Mouse (Mus musculus) embryonic facial prominence, embryonic 12.5 days (tissue): ENCODE results near the gene Alox12b. TPM values are rescaled to one million over a fixed set of nuclear protein-coding genes. Genes with fewer than 3 reads are reported as not detected.

ENCODE experiments used
- ATAC-seq: fragments of 200-750 bp; cut with Nextera tagmentation; 2 replicates; pipeline ENCODE4 v1.8.0; 2017; ENCODE audit not compliant: insufficient number of reproducible peaks, insufficient read depth, low FRiP score, low TSS enrichment
- H3K27ac ChIP-seq: fragments of 300-500 bp; sonication (generic); 2 replicates; pipeline ENCODE4 v1.5.1; 2016; ENCODE audit warnings: mild to moderate bottlenecking
- H3K27me3 ChIP-seq: fragments of 300-500 bp; sonication (generic); 2 replicates; pipeline ENCODE4 v1.6.1; 2016; ENCODE audit warnings: mild to moderate bottlenecking, moderate library complexity
- H3K36me3 ChIP-seq: fragments of 300-500 bp; sonication (generic); 2 replicates; pipeline ENCODE4 v1.6.1; 2016; ENCODE audit warnings: mild to moderate bottlenecking
- H3K4me1 ChIP-seq: fragments of 300-500 bp; sonication (generic); 2 replicates; pipeline ENCODE4 v1.6.1; 2016
- H3K4me2 ChIP-seq: fragments of 300-500 bp; sonication (generic); replicated peaks from 2 replicates; pipeline ENCODE4 v1.6.1; 2016; ENCODE audit warnings: mild to moderate bottlenecking, moderate library complexity
- H3K4me3 ChIP-seq: fragments of 300-500 bp; sonication (generic); 2 replicates; pipeline ENCODE4 v1.5.1; 2016; ENCODE audit warnings: mild to moderate bottlenecking
- H3K9ac ChIP-seq: fragments of 300-500 bp; sonication (generic); 2 replicates; pipeline ENCODE4 v1.6.1; 2016; ENCODE audit warnings: mild to moderate bottlenecking, moderate library complexity
- H3K9me3 ChIP-seq: fragments of 300-500 bp; sonication (generic); 2 replicates; pipeline ENCODE4 v1.6.1; 2016; ENCODE audit warnings: mild to moderate bottlenecking, moderate library complexity
- WGBS: fragments of 180-500 bp; shearing (Covaris S2); methylation state at CpG from one replicate; pipeline ENCODE4 v1.1.7; 2016; 5-methylcytosine and 5-hydroxymethylcytosine counted together
- polyA plus RNA-seq: library from polyadenylated mRNA; unstranded; fragments of >200 nt; fragmentation: Nextera tagmentation; extraction: Ambion mirVana; gene quantifications from 2 replicates; pipeline ENCODE4 v1.2.1, GENCODE M21; 2016

The Alox12b gene
- polyA plus RNA-seq, 1 experiment from 2014 or later = 0.19 TPM

DNA sequence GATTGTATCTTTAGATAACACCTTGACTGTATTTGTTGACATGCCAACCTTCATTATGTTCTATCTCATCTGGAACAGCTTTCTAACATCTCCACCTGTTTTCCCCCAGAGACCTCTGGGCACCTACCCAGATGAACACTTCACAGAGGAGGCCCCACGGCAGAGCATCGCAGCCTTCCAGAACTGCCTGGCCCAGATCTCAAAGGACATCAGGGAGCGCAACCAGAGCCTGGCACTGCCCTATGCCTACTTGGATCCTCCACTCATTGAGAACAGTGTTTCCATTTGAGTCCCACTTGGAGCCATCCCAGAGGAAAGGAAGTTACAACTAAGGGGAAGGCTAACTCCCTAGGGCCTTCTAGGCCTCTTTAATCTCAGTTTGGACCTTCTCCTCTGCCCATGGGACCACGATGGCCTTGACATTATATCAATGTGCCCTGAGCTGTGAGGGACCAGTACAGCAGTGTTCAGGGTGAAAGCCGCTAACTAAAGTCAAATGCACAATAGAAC, 8.3 kb upstream of the Alox12b start:
- Histone ChIP-seq H3K9me3 (no peaks in the 10 kb centered on the region), H3K4me1 (0 out of 2 replicates have a peak, but pooled peaks cover 3% of the 10 kb centered on the region), H3K27me3 (no peaks in the 10 kb centered on the region), H3K36me3 (no peaks in the 10 kb centered on the region), H3K4me2 (no peak overlapping the region), H3K4me3 (no peak overlapping the region), H3K9ac (no peak overlapping the region), H3K27ac (no peak overlapping the region)
- no peak for ATAC-seq
- WGBS = 90% methylated on average over 5 of the region's 5 CpGs

DNA sequence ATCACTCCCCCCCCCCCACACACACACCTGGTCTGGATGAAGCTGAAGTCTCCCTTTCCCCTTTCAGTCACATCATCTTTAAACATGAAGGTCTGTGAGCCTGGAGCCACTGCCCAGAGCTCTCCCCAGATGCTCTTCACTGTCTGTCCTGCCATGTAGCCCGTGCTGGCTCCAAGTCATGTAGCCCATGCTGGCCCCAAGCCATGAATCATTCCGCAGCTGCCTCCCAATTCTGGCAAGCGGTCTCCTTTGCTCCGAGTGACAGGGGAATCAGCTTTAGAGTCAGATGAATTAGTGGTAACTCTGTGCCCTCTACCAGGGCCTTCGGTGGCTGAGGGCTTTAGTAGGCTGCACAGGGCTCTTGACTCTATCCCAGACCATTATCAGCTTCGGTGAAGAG, 7.1 kb upstream of the Alox12b start:
- 0 out of 2 replicates have a peak, but pooled peaks cover 3% of the 10 kb centered on the region for H3K4me1 ChIP-seq
- no peak overlapping the region for H3K9ac ChIP-seq
- no peaks in the 10 kb centered on the region for H3K36me3 ChIP-seq
- H3K27ac ChIP-seq = no peak overlapping the region
- no peaks in the 10 kb centered on the region for H3K27me3 ChIP-seq
- H3K4me3 ChIP-seq = no peak overlapping the region
- 87% methylated on average over 6 of the region's 6 CpGs for WGBS
- no peak for ATAC-seq
- H3K4me2 ChIP-seq = no peak overlapping the region
- H3K9me3 ChIP-seq = no peaks in the 10 kb centered on the region

DNA sequence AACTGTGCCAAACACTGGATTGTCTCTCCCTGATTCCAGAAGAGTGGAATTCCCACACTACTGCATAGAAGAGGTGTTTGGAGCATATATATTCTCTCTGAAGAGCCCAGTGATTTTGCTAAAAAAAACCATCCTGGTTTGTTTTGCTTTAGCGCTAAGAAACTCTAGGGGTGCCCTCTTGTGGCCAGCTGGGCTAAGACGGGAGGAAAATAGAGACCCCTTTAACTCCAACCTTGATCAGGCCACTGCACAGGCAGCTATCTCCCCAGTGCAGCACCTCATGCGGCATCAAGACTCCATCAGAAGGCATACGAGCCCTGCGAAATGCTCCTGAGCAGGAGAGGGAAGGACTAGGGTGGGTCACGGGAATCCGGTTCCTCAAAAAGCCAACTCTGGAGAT, 6.3 kb upstream of the Alox12b start:
- H3K4me2 ChIP-seq = peak overlapping the region; percentile 40
- H3K27ac ChIP-seq = no peak overlapping the region
- H3K4me1 ChIP-seq = 0 out of 2 replicates have a peak, but pooled peaks cover 3% of the 10 kb centered on the region
- H3K9ac ChIP-seq = 0 out of 2 replicates have a peak overlapping the region, but pooled peaks have one; percentile 3
- peaks cover 4% of the 10 kb centered on the region; the same call in 1 of the 2 replicates for H3K27me3 ChIP-seq
- 5% methylated on average over 7 of the region's 7 CpGs for WGBS
- H3K4me3 ChIP-seq = peak overlapping the region; percentile 9
- H3K9me3 ChIP-seq = no peaks in the 10 kb centered on the region
- no peaks in the 10 kb centered on the region for H3K36me3 ChIP-seq
- ATAC-seq = no peak

DNA sequence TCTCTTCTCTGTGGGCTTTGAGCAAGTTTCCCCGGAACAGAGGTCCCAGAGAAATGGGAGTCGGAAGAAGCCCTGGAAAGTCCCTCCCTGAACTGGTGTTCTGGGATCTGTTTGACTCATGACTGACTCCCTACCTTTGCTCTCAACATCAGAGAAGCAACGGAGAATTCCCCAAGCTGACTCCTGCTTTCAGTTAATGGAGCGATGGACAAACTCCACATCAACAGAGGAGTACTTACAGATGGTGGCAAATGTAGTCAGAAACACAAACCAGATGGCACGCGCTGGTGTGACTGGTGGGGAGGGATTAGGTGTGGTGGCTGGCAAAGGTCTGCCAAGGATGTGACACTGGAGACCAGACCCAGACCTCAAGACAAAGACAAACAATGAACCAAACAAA, 5.8 kb upstream of the Alox12b start:
- peaks cover 4% of the 10 kb centered on the region; the same call in 1 of the 2 replicates for H3K27me3 ChIP-seq
- H3K27ac ChIP-seq = no peak overlapping the region
- 44% methylated on average over 6 of the region's 6 CpGs for WGBS
- H3K4me3 ChIP-seq = peak overlapping the region; percentile 9
- H3K9ac ChIP-seq = 0 out of 2 replicates have a peak overlapping the region, but pooled peaks have one; percentile 3
- H3K4me1 ChIP-seq = 0 out of 2 replicates have a peak, but pooled peaks cover 3% of the 10 kb centered on the region
- no peaks in the 10 kb centered on the region for H3K9me3 ChIP-seq
- peak overlapping the region; percentile 40 for H3K4me2 ChIP-seq
- ATAC-seq = no peak
- H3K36me3 ChIP-seq = no peaks in the 10 kb centered on the region

DNA sequence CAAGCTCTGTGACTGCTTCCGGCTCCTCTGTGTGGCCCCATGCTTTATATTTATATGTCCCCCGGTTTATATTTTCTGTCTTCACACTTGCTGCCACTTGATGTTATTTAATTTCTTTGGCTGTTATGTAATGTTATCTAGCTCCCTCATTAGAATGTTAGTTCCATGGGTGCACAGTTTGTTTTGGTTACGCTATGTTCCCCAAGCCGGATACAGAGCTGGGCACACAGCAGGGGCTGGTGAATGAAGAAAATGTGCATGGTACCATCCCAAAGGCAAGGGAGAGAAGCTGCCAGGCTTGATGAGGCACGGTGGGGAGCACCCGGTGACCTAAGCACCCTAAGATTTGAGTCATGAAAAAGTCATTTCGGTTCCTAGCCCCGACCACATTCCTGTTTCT, 3.0 kb upstream of the Alox12b start:
- WGBS = 86% methylated on average over 8 of the region's 8 CpGs
- Histone ChIP-seq H3K4me3 (no peak overlapping the region), H3K9me3 (no peaks in the 10 kb centered on the region), H3K4me1 (peaks cover 11% of the 10 kb centered on the region; the same call in 1 of the 2 replicates), H3K27ac (no peak overlapping the region), H3K36me3 (no peaks in the 10 kb centered on the region), H3K9ac (no peak overlapping the region), H3K27me3 (peaks cover 29% of the 10 kb centered on the region), H3K4me2 (no peak overlapping the region)
- no peak for ATAC-seq

DNA sequence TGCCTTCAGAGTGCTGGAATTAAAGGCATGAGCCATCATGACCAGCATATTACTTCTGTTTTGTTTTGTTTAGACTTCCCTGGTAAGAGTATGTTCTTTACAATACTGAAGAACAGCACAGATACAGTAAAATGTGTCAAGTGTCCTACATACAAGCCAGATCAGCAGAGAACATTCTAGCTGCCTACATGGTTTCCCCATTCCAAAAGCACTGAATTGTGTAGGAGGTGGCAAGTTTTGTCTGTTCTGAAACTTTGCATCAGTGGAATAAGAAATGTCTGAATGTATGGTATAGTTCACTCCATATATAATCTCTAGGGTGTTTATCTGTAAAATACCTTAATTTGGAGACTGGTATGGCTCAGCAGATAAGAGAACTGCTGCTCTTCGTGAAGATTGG, 1.4 kb upstream of the Alox12b start:
- ATAC-seq = no peak
- WGBS = 57% methylated on average over 1 of the region's 1 CpGs
- H3K27me3 ChIP-seq = peaks cover 29% of the 10 kb centered on the region

DNA sequence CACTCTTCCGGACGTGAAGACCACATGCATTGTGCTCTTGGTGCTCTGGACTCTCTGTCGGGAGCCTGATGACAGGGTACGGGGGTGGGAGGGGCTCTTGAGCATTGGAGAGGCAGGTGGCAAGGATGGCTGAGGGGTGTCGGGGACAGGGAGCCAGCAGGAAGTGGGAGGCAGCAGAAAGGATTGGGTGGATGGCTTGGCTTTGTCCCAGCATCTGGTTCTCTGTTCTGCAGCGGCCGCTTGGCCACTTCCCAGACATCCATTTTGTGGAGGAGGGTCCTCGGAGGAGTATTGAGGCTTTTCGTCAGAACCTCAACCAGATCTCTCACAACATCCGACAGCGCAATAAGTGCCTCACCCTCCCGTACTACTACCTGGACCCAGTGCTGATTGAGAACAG, 12.5 kb downstream of the Alox12b start:
- Histone ChIP-seq H3K9ac (no peak overlapping the region), H3K27me3 (peaks cover 12% of the 10 kb centered on the region), H3K27ac (no peak overlapping the region), H3K36me3 (no peaks in the 10 kb centered on the region), H3K4me1 (no peaks in the 10 kb centered on the region), H3K4me3 (no peak overlapping the region), H3K9me3 (no peaks in the 10 kb centered on the region), H3K4me2 (no peak overlapping the region)
- 91% methylated on average over 12 of the region's 12 CpGs for WGBS
- no peak for ATAC-seq

More for the DNA sequence above, 1.4 kb upstream of the Alox12b start:
- H3K9ac ChIP-seq = no peak overlapping the region
- peaks cover 8% of the 10 kb centered on the region; the same call in 1 of the 2 replicates for H3K4me1 ChIP-seq
- H3K36me3 ChIP-seq = no peaks in the 10 kb centered on the region
- no peak overlapping the region for H3K27ac ChIP-seq
- H3K4me2 ChIP-seq = no peak overlapping the region
- no peaks in the 10 kb centered on the region for H3K9me3 ChIP-seq
- H3K4me3 ChIP-seq = no peak overlapping the region

DNA sequence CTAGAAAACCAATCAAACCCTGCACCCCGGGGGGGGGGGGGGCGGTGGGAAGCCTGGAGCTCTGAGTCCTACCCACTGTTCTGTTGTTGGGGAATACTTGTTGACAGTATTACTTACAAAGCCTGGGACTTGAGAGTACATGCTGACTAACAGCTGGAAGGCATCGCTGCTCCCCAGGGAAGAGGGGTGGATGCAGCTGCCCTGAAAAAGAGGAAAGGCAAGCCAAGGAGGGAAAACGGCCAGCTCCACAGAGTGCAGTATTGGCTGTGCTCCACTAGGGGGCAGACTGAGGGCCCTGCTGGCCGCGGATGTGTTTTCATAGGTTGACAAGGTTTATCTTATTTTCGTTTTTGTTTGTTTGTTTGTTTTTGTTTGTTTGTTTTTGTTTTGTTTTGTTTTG, 14.8 kb downstream of the Alox12b start:
- no peak overlapping the region for H3K9ac ChIP-seq
- WGBS = 24% methylated on average over 7 of the region's 7 CpGs
- H3K36me3 ChIP-seq = no peaks in the 10 kb centered on the region
- H3K4me1 ChIP-seq = no peaks in the 10 kb centered on the region
- no peak overlapping the region for H3K4me3 ChIP-seq
- ATAC-seq = no peak
- H3K27ac ChIP-seq = no peak overlapping the region
- H3K9me3 ChIP-seq = no peaks in the 10 kb centered on the region
- 0 out of 2 replicates have a peak, but pooled peaks cover 4% of the 10 kb centered on the region for H3K27me3 ChIP-seq
- no peak overlapping the region for H3K4me2 ChIP-seq

DNA sequence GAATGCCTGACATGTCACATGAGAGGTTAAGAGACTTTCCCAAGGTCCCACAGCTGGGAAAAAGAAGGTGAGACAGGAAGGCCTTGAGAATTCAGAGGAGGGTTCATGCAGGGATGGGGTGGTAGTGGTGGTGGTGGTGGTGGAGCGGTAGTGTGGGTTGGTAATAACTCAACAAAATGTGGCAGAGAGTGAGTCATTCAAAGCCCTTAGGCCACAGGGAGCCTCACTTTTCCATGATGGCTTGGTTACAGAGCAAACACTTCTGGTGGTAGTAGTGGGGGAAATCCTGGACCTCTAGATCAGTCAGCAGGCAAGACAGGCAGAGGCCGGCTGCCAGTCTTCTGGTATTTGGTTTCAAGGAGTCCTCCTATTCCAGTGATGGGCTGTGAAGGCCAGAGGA, 15.8 kb downstream of the Alox12b start:
- no peak for ATAC-seq
- no peak overlapping the region for H3K4me2 ChIP-seq
- no peaks in the 10 kb centered on the region for H3K4me1 ChIP-seq
- H3K4me3 ChIP-seq = no peak overlapping the region
- WGBS = 82% methylated on average over 2 of the region's 2 CpGs
- 0 out of 2 replicates have a peak, but pooled peaks cover 4% of the 10 kb centered on the region for H3K27me3 ChIP-seq
- H3K36me3 ChIP-seq = no peaks in the 10 kb centered on the region
- H3K9ac ChIP-seq = no peak overlapping the region
- no peaks in the 10 kb centered on the region for H3K9me3 ChIP-seq
- no peak overlapping the region for H3K27ac ChIP-seq

DNA sequence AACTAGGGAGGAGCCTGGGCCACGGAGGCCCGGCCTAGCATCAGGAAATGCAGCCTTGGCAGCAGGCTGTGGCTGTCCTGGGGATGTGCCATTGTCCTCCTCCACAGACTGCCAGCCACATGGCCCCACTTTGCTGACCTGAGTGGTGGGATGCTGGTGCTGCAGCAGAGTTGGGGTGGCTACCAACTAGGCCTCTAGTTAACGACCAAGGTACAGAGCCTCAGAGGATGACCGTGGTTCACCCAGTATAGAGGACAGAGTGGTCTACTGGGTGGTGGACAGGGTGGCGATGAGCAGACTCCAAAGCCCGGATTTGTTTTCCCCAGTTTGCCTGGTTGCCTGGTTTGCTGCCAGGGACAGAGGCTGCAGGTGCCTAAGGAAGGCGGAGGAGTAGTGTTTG, 17.9 kb downstream of the Alox12b start:
- Histone ChIP-seq H3K4me1 (no peaks in the 10 kb centered on the region), H3K27me3 (no peaks in the 10 kb centered on the region), H3K4me3 (no peak overlapping the region), H3K36me3 (no peaks in the 10 kb centered on the region), H3K27ac (no peak overlapping the region), H3K4me2 (no peak overlapping the region), H3K9ac (no peak overlapping the region), H3K9me3 (no peaks in the 10 kb centered on the region)
- WGBS = 85% methylated on average over 7 of the region's 7 CpGs
- no peak for ATAC-seq

DNA sequence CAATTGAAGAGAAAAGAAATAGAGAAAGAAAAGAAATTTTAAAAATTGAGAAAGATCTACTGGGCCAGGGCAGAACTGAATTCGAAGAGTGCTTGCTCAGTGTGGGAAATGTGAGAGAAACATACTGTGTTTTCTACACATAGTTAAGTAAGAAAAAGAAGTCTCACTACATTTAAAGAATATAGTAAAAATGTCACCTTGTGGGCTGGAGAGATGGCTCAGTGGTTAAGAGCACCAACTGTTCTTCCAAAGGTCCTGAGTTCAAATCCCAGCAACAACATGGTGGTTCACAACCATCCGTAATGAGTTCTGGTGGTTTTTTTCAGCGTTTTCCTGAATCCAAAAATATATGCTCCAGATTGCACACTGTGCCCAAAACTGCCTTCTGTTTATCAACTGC, 21.7 kb downstream of the Alox12b start:
- no peak overlapping the region for H3K4me2 ChIP-seq
- no peaks in the 10 kb centered on the region for H3K9me3 ChIP-seq
- H3K36me3 ChIP-seq = no peaks in the 10 kb centered on the region
- no peak overlapping the region for H3K4me3 ChIP-seq
- no peak overlapping the region for H3K27ac ChIP-seq
- 83% methylated on average over 3 of the region's 3 CpGs for WGBS
- no peak overlapping the region for H3K9ac ChIP-seq
- no peaks in the 10 kb centered on the region for H3K27me3 ChIP-seq
- H3K4me1 ChIP-seq = no peaks in the 10 kb centered on the region
- ATAC-seq = no peak

DNA sequence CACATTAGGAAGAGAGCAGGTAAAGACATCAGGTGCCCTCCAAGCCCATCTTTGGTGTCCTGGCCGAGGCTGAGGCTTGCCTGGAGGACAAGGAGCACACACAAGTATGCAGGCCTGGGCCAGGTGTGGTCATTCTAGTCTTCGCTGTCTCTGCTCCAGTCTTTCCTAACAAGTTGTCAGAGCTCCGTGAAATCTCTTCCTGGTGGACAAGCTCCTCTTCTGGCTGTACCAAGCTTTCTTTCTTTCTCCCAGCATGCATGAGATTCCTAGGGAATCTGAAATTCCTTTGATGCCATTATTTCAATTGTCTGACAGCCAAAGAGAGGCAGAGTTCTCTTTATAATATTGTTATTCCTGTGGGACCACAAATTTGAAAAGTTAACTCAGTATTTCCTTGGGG, 22.7 kb downstream of the Alox12b start:
- no peak overlapping the region for H3K4me3 ChIP-seq
- no peaks in the 10 kb centered on the region for H3K36me3 ChIP-seq
- no peak overlapping the region for H3K27ac ChIP-seq
- no peaks in the 10 kb centered on the region for H3K4me1 ChIP-seq
- no peaks in the 10 kb centered on the region for H3K27me3 ChIP-seq
- H3K9me3 ChIP-seq = no peaks in the 10 kb centered on the region
- no peak overlapping the region for H3K9ac ChIP-seq
- no peak overlapping the region for H3K4me2 ChIP-seq
- ATAC-seq = no peak
- WGBS = 73% methylated on average over 3 of the region's 3 CpGs
